Mouse (Mus musculus): ENCODE data around the gene Schip1. TPM values are rescaled to one million over a fixed set of nuclear protein-coding genes. Genes with fewer than 3 reads are reported as not detected.

The Schip1 gene
- total RNA-seq, 2 experiments from 2014 or later, result 75.2 to 90.8 TPM

GRCm38 (mm10) chr3:68589220-68589840 lies 524.7 kb downstream of the Schip1 start:
- no peak for DNase-seq
- intact Hi-C loops (cut with DNase I; ENCODE audit: low total_unique reads), result no loop called here

- no peak for DNase-seq
- intact Hi-C loops (cut with DNase I; ENCODE audit: low total_unique reads), result no loop called here
Observed at GRCm38 (mm10) chr3:68590436-68590835, 525.8 kb downstream of the Schip1 start.

- no peak for DNase-seq
- intact Hi-C loops (cut with DNase I; ENCODE audit: low total_unique reads), result no loop called here
Observed at GRCm38 (mm10) chr3:68592575-68592974, 528.0 kb downstream of the Schip1 start.

- intact Hi-C loops (cut with DNase I; ENCODE audit: low total_unique reads), result no loop called here
- DNase-seq, result no peak
Observed at GRCm38 (mm10) chr3:68593073-68593867, 528.7 kb downstream of the Schip1 start.

DNA sequence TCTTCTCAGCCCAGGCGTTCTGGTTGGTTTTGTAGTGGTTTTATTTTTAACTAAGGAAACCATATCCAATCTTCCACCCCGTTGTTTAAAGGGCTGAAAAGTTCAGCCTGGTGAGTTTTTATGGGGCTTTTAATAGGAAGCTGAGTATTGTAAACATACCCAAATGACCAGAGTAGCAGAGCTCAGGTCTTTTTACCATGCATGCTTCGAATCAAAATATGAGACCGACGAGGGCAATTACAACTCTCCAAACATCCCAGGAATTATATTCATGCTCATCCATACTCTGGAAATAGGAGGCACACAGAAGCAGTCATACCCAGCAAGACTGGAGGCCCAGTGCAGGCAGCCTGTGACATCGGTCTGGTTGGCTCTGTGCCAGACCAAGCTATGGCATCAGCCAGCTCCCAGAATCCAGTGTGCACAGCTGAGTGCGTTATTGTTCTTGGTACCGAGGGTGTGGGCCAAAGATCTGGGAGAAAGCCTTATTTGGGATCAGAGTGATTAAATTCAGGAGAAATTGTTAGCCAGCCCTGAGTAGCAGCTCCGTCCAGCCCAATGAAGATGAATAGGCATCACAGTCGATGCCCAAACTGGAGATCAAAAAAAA lies 530.8 kb downstream of the Schip1 start:
- no peak for DNase-seq
- intact Hi-C loops (cut with DNase I; ENCODE audit: low total_unique reads), result no loop called here

GRCm38 (mm10) chr3:68596938-68597337 lies 532.3 kb downstream of the Schip1 start:
- no peak for DNase-seq
- intact Hi-C loops (cut with DNase I; ENCODE audit: low total_unique reads), result no loop called here

- intact Hi-C loops (cut with DNase I; ENCODE audit: low total_unique reads), result no loop called here
- DNase-seq, result no peak
Observed at GRCm38 (mm10) chr3:68602891-68603290, 538.3 kb downstream of the Schip1 start.

GRCm38 (mm10) chr3:68604467-68604866 lies 539.9 kb downstream of the Schip1 start:
- intact Hi-C loops (cut with DNase I; ENCODE audit: low total_unique reads), result no loop called here

GRCm38 (mm10) chr3:68604962-68605361 lies 540.4 kb downstream of the Schip1 start:
- DNase-seq, result no peak
- intact Hi-C loops (cut with DNase I; ENCODE audit: low total_unique reads), result no loop called here

More at GRCm38 (mm10) chr3:68604467-68604866, 539.9 kb downstream of the Schip1 start:
- DNase-seq, result no peak

- intact Hi-C loops (cut with DNase I; ENCODE audit: low total_unique reads), result no loop called here
- DNase-seq, result no peak
Observed at GRCm38 (mm10) chr3:68605942-68606603, 541.5 kb downstream of the Schip1 start.

- DNase-seq, result no peak
- intact Hi-C loops (cut with DNase I; ENCODE audit: low total_unique reads), result no loop called here
Observed at GRCm38 (mm10) chr3:68606730-68607129, 542.1 kb downstream of the Schip1 start.

GRCm38 (mm10) chr3:68607336-68607735 lies 542.7 kb downstream of the Schip1 start:
- intact Hi-C loops (cut with DNase I; ENCODE audit: low total_unique reads), result no loop called here

DNA sequence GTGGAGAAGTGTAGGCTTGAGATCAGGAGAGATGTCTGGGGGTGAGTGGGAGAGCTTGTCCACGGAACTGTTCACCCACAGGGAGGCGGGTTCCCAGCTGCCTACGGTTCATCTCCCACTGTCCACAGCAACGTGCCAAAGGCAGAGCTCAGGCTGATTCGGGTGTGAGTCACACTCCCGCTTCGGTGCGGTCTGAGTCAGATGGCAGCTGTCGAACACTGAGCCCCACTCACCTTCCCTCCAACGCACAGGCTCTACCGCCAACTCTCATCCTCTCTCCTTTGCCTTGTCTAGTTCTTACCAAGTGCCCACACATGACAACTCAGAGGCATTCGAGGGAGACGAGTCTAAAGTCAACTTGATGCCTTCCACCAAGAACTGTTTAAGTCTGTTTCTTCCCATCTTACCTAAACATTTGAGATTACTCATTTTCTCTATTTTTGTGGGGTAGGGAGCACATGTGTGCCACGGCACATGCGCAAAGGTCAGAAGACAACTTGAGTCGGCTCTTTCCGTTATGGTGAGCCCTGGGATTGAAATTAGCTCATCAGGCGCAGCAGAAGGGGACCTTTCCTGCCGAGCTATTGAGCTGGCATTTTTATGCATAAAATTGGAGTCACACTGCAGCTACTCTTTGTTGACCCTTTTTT lies 544.4 kb downstream of the Schip1 start:
- intact Hi-C loops (cut with DNase I; ENCODE audit: low total_unique reads), result no loop called here
- peak; percentile 38 for DNase-seq

More at GRCm38 (mm10) chr3:68607336-68607735, 542.7 kb downstream of the Schip1 start:
- DNase-seq, result no peak

DNA sequence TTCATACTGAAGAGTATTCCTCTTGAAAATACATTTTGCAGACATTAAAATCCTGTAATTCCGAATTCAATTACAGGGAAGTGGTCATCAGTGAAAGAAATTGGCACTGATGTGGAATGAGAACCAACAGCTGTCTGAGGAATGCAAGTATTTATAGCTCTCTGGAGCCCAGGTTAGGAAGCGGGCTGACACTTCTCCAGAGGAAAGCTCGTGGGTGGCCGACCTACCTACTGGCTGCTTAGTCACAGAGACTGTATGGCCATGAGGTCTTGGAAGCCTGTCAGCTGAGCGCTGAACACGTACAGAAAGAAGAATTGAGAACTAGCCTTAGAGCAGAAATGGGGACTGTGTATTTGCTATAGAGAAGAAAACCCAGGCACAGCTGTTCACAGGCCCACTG lies 545.4 kb downstream of the Schip1 start:
- intact Hi-C loops (cut with DNase I; ENCODE audit: low total_unique reads), result no loop called here
- no peak for DNase-seq

GRCm38 (mm10) chr3:68610598-68611261 lies 546.1 kb downstream of the Schip1 start:
- intact Hi-C loops (cut with DNase I; ENCODE audit: low total_unique reads), result no loop called here
- no peak for DNase-seq

GRCm38 (mm10) chr3:68615042-68615810 lies 550.6 kb downstream of the Schip1 start:
- DNase-seq, result no peak

GRCm38 (mm10) chr3:68616363-68616762 lies 551.8 kb downstream of the Schip1 start:
- intact Hi-C loops (cut with DNase I; ENCODE audit: low total_unique reads), result loop anchor here (5.0 kb wide), 1 partner anchor 96 kb away; no protein-coding TSS in a partner anchor

More at GRCm38 (mm10) chr3:68615042-68615810, 550.6 kb downstream of the Schip1 start:
- intact Hi-C loops (cut with DNase I; ENCODE audit: low total_unique reads), result loop anchor here (5.0 kb wide), 1 partner anchor 97 kb away; no protein-coding TSS in a partner anchor

DNA sequence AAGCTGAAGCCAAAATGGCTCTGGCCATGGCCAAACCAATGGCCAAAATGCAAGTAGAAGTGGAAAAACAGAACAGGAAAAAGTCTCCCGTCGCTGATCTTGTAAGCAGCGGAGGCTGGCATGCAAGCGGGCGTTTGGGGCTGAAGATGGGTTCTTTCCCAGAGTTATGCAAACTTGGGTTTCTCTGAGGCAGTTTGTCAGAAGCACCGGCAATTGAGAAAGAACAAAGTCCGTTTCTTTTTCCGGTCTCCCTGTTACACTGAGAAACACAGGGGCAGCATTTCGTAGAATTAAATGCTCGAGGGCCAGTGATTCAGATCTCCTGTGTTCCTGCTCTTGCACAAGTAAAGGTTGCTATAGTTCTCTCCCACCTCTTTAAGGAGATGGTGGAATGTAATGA lies 553.1 kb downstream of the Schip1 start:
- intact Hi-C loops (cut with DNase I; ENCODE audit: low total_unique reads), result loop anchor here (5.0 kb wide), 1 partner anchor 95 kb away; no protein-coding TSS in a partner anchor
- DNase-seq, result no peak

More at GRCm38 (mm10) chr3:68616363-68616762, 551.8 kb downstream of the Schip1 start:
- no peak for DNase-seq
